Mouse (Mus musculus): ENCODE measurements at regions not wholly inside any gene's neighbourhood (a gene's known extent, or its start where the extent isn't known, plus 50 kb on each side); places are given as distances from the start of the nearest gene placed in this dataset.

GRCm38 (mm10) chr4:152941159-152941558, 463.5 kb upstream of the Kcnab2 start:
- DNase-seq: no peak
- no peaks in the 10 kb centered on the region for H3K4me1 ChIP-seq (ENCODE audit: control insufficient read depth, insufficient read depth, low read length)
- no peak overlapping the region for H3K4me3 ChIP-seq (replicated peaks; ENCODE audit: extremely low read depth, low read depth, low read length)
- WGBS: 65% methylated on average over 8 of the region's 8 CpGs
- TF ChIP-seq CTCF (IDR thresholded peaks at IDR 0.05; ENCODE audit: insufficient read depth, low read length): no peak
- no peak for TF ChIP-seq POLR2A (IDR thresholded peaks at IDR 0.05; ENCODE audit: borderline replicate concordance, extremely low read depth, low read depth, low read length)

DNA sequence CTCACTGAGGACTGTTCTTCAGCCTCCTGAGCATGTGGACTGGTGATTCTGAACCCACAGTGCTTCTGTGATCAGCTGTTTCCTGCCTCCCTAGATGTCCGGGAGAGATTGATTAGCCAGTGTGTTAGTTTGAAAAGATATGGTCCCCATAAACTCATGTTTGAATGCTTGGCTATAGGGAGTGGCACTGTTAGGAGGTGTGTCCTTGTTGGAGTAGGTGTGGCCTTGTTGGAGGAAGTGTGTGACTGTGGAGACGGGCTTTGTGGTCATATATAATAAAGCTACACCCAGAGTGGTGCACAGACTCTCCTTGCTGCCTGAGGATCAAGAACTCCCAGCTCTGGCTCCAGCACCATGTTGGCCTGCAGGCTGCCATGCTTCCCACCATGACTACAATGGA, 458.9 kb upstream of the Kcnab2 start:
- no peak for DNase-seq
- WGBS: 51% methylated on average over 2 of the region's 2 CpGs
- TF ChIP-seq POLR2A (IDR thresholded peaks at IDR 0.05; ENCODE audit: borderline replicate concordance, extremely low read depth, low read depth, low read length) (no peak), CTCF (IDR thresholded peaks at IDR 0.05; ENCODE audit: insufficient read depth, low read length) (no peak)
- Histone ChIP-seq H3K4me1 (ENCODE audit: control insufficient read depth, insufficient read depth, low read length) (no peaks in the 10 kb centered on the region), H3K4me3 (replicated peaks; ENCODE audit: extremely low read depth, low read depth, low read length) (no peak overlapping the region)

DNA sequence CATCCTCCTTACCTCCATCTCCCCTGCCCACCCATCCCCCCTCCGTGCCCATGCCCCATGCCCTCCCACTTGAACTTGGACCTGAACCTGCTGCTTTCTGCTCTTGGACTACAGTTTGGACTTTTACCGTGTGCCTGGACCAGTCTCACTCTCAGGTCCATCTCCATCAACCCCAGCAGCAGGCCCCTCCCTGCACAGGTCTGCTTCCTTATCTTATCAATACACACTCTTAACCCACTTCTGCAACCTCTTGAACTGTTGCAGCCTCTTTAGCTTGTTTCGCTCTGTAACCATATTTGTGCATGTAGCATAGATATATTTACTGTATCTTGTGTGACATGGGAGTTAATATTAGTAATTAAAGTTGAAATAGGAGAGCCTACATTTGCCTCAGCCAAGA, 457.8 kb upstream of the Kcnab2 start:
- 61% methylated on average over 3 of the region's 3 CpGs for WGBS

DNA sequence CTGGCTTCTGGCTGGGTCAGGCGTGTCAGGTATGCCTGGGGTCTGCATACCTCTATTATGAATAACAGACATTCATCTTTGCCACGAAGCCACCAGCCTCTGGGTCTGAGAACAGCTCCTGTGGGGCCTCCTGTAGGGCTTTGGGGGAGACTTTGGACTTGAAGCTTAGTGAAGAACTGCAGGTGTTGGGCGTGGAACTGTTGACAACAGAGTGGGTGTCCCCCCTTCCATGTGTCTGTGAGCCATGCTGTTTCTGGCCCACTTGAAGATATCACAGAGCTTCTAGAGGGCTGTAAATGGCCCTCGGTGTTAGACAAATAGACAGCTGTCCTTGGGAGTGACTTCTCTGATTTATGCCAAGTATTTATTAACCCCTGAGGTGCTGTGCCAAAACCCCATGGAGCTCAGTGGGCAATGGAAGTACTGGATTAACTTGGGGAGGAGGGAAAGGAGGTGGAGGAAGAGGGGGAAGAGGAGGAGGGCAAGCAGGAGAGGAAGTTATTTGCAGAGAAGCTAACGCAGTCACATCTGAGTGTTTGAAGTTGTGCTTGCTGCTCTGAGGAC, 450.8 kb upstream of the Kcnab2 start:
- H3K4me3 ChIP-seq (replicated peaks; ENCODE audit: extremely low read depth, low read depth, low read length): no peak overlapping the region
- no peak for TF ChIP-seq CTCF (IDR thresholded peaks at IDR 0.05; ENCODE audit: insufficient read depth, low read length)
- TF ChIP-seq POLR2A (IDR thresholded peaks at IDR 0.05; ENCODE audit: borderline replicate concordance, extremely low read depth, low read depth, low read length): no peak
- no peak for DNase-seq
- no peaks in the 10 kb centered on the region for H3K4me1 ChIP-seq (ENCODE audit: control insufficient read depth, insufficient read depth, low read length)
- WGBS: 41% methylated on average over 5 of the region's 5 CpGs

More for the DNA sequence above, 457.8 kb upstream of the Kcnab2 start:
- Histone ChIP-seq H3K4me3 (replicated peaks; ENCODE audit: extremely low read depth, low read depth, low read length) (no peak overlapping the region), H3K4me1 (ENCODE audit: control insufficient read depth, insufficient read depth, low read length) (no peaks in the 10 kb centered on the region)
- DNase-seq: no peak
- no peak for TF ChIP-seq CTCF (IDR thresholded peaks at IDR 0.05; ENCODE audit: insufficient read depth, low read length)
- no peak for TF ChIP-seq POLR2A (IDR thresholded peaks at IDR 0.05; ENCODE audit: borderline replicate concordance, extremely low read depth, low read depth, low read length)

GRCm38 (mm10) chr4:152920261-152920660, 442.6 kb upstream of the Kcnab2 start:
- DNase-seq: no peak
- TF ChIP-seq POLR2A (IDR thresholded peaks at IDR 0.05; ENCODE audit: borderline replicate concordance, extremely low read depth, low read depth, low read length) (no peak), CTCF (IDR thresholded peaks at IDR 0.05; ENCODE audit: insufficient read depth, low read length) (no peak)
- Histone ChIP-seq H3K4me3 (replicated peaks; ENCODE audit: extremely low read depth, low read depth, low read length) (no peak overlapping the region), H3K4me1 (ENCODE audit: control insufficient read depth, insufficient read depth, low read length) (no peaks in the 10 kb centered on the region)
- WGBS: 67% methylated on average over 3 of the region's 3 CpGs

DNA sequence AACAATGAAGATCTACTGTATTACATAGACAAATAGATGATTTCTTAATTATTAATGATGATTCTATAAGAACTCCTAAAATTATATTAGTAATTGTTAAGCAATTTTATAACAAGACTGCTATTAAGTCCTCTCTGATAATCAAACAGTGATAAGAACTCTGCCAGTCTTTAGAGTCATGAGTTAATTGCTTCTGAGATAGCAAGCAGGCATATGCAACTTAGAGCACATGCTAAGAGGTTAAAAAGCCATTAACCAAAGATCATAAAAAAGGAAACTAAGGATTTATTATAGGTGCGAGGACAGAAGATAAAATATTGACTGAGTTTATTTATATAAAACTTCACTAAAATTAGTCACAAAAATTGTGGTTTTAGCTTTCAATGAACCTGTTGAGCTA, 442.2 kb upstream of the Kcnab2 start:
- no peak for TF ChIP-seq CTCF (IDR thresholded peaks at IDR 0.05; ENCODE audit: insufficient read depth, low read length)
- TF ChIP-seq POLR2A (IDR thresholded peaks at IDR 0.05; ENCODE audit: borderline replicate concordance, extremely low read depth, low read depth, low read length): no peak
- WGBS: 71% methylated on average over 1 of the region's 1 CpGs

GRCm38 (mm10) chr4:152916576-152916975, 438.9 kb upstream of the Kcnab2 start:
- WGBS: 37% methylated on average over 7 of the region's 7 CpGs
- H3K4me3 ChIP-seq (replicated peaks; ENCODE audit: extremely low read depth, low read depth, low read length): no peak overlapping the region
- TF ChIP-seq CTCF (IDR thresholded peaks at IDR 0.05; ENCODE audit: insufficient read depth, low read length) (no peak), POLR2A (IDR thresholded peaks at IDR 0.05; ENCODE audit: borderline replicate concordance, extremely low read depth, low read depth, low read length) (no peak)
- H3K4me1 ChIP-seq (ENCODE audit: control insufficient read depth, insufficient read depth, low read length): no peaks in the 10 kb centered on the region
- DNase-seq: no peak

More for the DNA sequence above, 442.2 kb upstream of the Kcnab2 start:
- Histone ChIP-seq H3K4me3 (replicated peaks; ENCODE audit: extremely low read depth, low read depth, low read length) (no peak overlapping the region), H3K4me1 (ENCODE audit: control insufficient read depth, insufficient read depth, low read length) (no peaks in the 10 kb centered on the region)
- DNase-seq: no peak

DNA sequence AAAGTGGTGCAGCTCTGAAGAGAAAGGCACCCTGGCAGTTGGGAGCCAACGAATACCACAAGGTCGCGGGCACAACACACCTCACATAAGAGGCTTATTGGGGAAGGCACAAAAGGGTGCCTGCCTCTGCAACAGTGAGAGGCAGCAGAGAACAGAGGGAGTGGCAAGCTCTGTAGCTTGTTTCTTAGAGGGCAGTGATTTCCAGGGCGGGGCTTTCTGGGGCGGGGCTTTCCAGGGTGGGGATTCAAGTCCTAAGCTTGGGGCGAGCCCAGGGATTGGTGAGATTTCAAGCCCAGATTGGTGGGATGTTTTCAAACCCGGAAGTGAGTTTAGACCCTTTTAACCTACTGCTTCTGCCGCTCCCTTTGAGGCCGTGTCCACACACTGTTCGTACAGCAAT, 435.8 kb upstream of the Kcnab2 start:
- no peaks in the 10 kb centered on the region for H3K4me1 ChIP-seq (ENCODE audit: control insufficient read depth, insufficient read depth, low read length)
- TF ChIP-seq POLR2A (IDR thresholded peaks at IDR 0.05; ENCODE audit: borderline replicate concordance, extremely low read depth, low read depth, low read length): no peak
- TF ChIP-seq CTCF (IDR thresholded peaks at IDR 0.05; ENCODE audit: insufficient read depth, low read length): no peak
- H3K4me3 ChIP-seq (replicated peaks; ENCODE audit: extremely low read depth, low read depth, low read length): no peak overlapping the region
- no peak for DNase-seq
- WGBS: 39% methylated on average over 10 of the region's 10 CpGs

- Histone ChIP-seq H3K4me1 (ENCODE audit: control insufficient read depth, insufficient read depth, low read length) (no peaks in the 10 kb centered on the region), H3K4me3 (replicated peaks; ENCODE audit: extremely low read depth, low read depth, low read length) (no peak overlapping the region)
- TF ChIP-seq POLR2A (IDR thresholded peaks at IDR 0.05; ENCODE audit: borderline replicate concordance, extremely low read depth, low read depth, low read length): no peak
- TF ChIP-seq CTCF (IDR thresholded peaks at IDR 0.05; ENCODE audit: insufficient read depth, low read length): no peak
- 83% methylated on average over 10 of the region's 10 CpGs for WGBS
- no peak for DNase-seq
These were observed 435.2 kb upstream of the Kcnab2 start for GRCm38 (mm10) chr4:152912846-152913245.

DNA sequence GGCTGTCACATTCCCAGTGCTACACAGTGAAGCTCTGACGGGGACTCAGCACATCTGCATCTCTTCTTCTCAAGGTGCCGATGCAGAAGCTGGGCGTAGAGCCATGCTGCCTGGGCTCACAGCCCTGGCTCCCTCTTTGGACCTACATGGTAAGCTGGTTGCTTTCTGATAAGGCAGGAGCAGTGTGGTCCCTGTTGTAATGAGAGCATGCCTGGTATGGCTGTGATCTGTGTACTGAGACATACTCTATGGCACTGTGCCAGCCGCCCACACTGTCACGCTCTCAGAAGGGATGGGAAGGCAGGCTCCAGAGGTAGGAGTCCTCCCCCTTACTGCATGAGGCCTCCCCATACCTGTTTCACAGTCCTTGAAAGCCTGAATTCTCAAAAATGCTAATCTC, 430.6 kb upstream of the Kcnab2 start:
- no peak for DNase-seq
- no peak for TF ChIP-seq POLR2A (IDR thresholded peaks at IDR 0.05; ENCODE audit: borderline replicate concordance, extremely low read depth, low read depth, low read length)
- TF ChIP-seq CTCF (IDR thresholded peaks at IDR 0.05; ENCODE audit: insufficient read depth, low read length): no peak
- Histone ChIP-seq H3K4me3 (replicated peaks; ENCODE audit: extremely low read depth, low read depth, low read length) (no peak overlapping the region), H3K4me1 (ENCODE audit: control insufficient read depth, insufficient read depth, low read length) (no peaks in the 10 kb centered on the region)
- 60% methylated on average over 5 of the region's 5 CpGs for WGBS
